Mouse (Mus musculus) left cerebral cortex, adult 2 months (tissue): Measurements from ENCODE around the gene Sox12. TPM values are rescaled to one million over a fixed set of nuclear protein-coding genes. Genes with fewer than 3 reads are reported as not detected.
"Not testable (repeated sequence)": the region's sequence is repeated elsewhere in the genome, so short reads cannot be mapped to it uniquely, and the experiment has no call there.

Experiments used
- DNase-seq, 2 experiments: peaks; one replicate each; pipeline ENCODE4 v3.0.0; 2021 to 2022; ENCODE audit warnings: low spot score in 2 of 2, mixed read lengths in 1 of 2; ENCODE audit errors: extremely low spot score in 1 of 2
- H3K27ac ChIP-seq: fragments of 200-600 bp; 2 replicates; pipeline ENCODE4 v1.8.1; 2022
- H3K4me3 ChIP-seq: fragments of 200-600 bp; 2 replicates; pipeline ENCODE4 v1.8.1; 2022
- CTCF ChIP-seq: fragments of 200-600 bp; IDR thresholded peaks from 2 replicates; pipeline ENCODE4 v1.8.1; 2022; ENCODE audit warnings: antibody characterized with exemption, mild to moderate bottlenecking, moderate library complexity
- intact Hi-C: fragments of 180-260 bp; cut with DNase I; formaldehyde crosslinking; loops from one replicate; pipeline ENCODE4 v1.15.1; 2025
- long read RNA-seq, 2 experiments: library from polyadenylated mRNA; stranded (forward); transcript quantifications; one replicate each; pipeline ENCODE4 v2.0.0; 2021; ENCODE audit warnings: borderline mapping rate in 2 of 2
- total RNA-seq, 2 experiments: library from RNA; stranded (reverse); gene quantifications; 2 replicates each; pipeline ENCODE4 v1.2.3; 2021

The Sox12 gene
- total RNA-seq = 10 to 100 TPM; 12.8 to 15.7 TPM
- long read RNA-seq, experiment 1, full-length matches to known transcripts = 31 of 31 reads
- long read RNA-seq, experiment 1, partial matches to known transcripts = 0 of 31 reads
- long read RNA-seq, experiment 1, other reads (novel, unspliced or antisense) = 0 of 31 reads
- long read RNA-seq, experiment 2, full-length matches to known transcripts = 20 of 20 reads
- long read RNA-seq, experiment 2, partial matches to known transcripts = 0 of 20 reads
- long read RNA-seq, experiment 2, other reads (novel, unspliced or antisense) = 0 of 20 reads

DNA sequence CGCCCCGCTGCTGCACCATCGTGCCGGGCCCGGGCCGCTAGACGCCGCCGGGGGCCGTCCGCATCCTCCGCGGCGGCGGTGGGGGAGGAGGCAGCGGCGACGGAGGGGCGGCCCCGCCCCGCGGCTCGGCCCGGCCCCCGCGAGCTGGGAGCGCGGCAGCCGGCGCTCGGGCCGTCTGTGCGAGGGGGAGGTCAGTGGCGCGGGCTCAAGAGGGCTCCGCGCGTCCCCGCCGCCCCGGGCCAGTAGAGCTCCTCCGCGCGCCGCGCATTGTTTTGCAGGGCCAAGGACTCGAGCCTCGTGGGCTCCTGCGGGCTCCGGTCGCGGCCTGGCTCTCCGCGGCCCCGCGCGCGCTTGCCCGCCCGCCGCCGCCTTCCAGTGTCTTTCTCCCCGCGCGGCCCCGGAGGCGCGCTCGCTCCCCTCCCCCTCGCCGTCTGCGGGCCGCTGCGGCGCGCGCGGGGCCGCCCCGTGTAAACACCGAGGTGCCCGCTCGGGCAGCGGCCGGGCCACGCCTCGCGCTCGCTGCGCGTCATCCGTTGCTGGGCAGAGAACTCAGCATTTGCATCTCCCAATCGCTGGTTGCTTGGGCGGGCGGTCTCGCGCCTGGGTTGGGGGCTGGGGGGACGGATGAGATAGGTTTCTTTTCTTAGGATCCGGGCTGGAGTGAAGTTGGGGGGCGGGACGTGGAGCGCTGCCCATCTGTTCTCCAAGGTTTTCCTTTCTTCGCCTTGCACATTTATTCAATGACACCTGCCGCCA lies at the start of gene Sox12:
Gene Sox12 (minus strand): TSS at position 384 of the 756 bp plus-strand sequence.
- peak within 1 kb of the TSS; percentile 98 for H3K27ac ChIP-seq
- peak; percentile 96 to 98 for DNase-seq
- intact Hi-C loops = loop anchor here (1.0 to 5.0 kb wide), 3 partner anchors 13 to 274 kb away; no protein-coding TSS in a partner anchor
- TF ChIP-seq CTCF = no peak
- peak within 1 kb of the TSS; percentile 92 for H3K4me3 ChIP-seq

DNA sequence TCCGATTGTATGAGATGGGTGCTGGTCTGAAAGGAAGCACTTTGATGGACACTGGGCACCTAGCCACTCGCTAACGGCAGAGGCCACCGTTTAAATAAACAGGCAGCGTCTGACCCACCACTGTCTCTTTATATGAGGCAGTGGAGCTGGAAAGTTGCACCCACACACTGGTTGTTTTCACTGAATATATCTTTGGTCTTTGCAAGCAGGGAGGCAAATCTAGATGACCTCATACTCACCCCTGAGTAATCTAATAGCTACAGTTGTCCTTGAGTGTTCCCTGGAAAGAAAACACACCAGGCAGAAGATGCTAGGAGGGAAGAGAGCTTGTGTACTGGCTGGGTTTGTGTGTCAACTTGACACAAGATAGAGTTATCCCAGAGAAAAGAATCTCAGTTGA lies 49.6 kb upstream of the Sox12 start:
- H3K27ac ChIP-seq = no peak overlapping the region
- no peak for DNase-seq
- no peak overlapping the region for H3K4me3 ChIP-seq
- TF ChIP-seq CTCF = no peak
- intact Hi-C loops = no loop called here

DNA sequence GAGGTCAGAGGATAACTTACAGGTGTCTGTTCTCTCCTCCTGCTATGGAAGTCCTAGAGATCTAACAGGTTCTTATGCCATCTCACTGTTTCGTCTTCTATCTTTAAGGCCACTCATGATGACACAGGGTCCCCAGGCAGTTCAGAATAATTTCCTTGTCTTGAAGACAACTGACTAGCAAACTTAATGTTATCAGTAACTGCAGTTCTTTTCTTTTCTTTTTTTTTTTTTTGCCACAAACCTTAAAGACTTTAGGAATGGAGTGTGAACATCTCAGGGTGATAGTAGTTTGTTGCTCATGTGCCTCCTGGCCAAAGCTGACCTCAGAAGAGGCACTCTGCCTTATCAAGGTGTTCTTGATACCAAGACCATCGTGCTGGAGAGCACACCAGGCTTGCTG lies 48.8 kb upstream of the Sox12 start:
- no peak for TF ChIP-seq CTCF
- Histone ChIP-seq H3K4me3 (no peak overlapping the region), H3K27ac (no peak overlapping the region)
- no peak for DNase-seq
- intact Hi-C loops = no loop called here

DNA sequence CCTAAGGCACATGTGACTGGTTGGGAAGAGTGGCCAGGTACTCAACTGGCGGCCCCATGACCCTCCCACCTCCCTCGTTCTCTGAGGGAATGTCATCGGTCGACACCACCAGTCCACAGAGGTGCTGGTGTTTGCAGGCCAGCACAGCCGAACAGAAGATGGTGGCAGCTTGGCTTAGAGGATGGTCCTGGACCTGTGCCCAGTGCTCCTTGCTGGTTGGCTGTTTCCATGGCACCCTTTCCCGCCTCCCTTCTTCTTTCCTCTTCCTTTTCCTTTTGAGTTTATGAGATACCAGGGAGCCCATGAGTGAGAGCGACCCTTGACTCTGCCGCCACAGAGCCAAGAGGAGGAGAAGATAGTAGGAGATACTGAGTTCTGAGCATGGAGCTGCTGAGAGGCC lies 45.4 kb upstream of the Sox12 start:
- intact Hi-C loops = no loop called here
- no peak for DNase-seq
- H3K4me3 ChIP-seq = no peak overlapping the region

DNA sequence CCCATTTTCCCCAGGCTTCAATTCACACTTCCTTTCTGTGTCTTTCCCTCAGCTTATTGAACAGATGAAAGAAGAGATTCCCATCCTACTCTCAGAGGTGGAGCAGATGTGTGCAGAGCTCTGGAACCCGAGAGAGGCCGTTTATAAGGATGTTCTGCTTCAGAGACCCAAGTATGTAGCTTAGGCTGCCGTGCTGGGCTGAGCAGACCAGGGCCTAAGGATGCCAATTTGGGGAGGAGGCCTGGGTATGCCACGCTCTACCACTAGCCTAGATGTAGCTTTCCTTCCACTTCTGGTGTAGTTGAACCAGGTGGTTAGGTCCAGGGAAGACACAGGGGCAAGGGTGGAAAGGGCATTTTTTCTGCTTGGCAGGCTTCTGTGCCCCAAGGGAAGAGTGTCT lies 44.5 kb upstream of the Sox12 start:
- TF ChIP-seq CTCF = no peak
- DNase-seq = no peak
- Histone ChIP-seq H3K4me3 (no peak overlapping the region), H3K27ac (no peak overlapping the region)
- intact Hi-C loops = no loop called here

More for the DNA sequence above, 45.4 kb upstream of the Sox12 start:
- no peak for TF ChIP-seq CTCF
- H3K27ac ChIP-seq = no peak overlapping the region

DNA sequence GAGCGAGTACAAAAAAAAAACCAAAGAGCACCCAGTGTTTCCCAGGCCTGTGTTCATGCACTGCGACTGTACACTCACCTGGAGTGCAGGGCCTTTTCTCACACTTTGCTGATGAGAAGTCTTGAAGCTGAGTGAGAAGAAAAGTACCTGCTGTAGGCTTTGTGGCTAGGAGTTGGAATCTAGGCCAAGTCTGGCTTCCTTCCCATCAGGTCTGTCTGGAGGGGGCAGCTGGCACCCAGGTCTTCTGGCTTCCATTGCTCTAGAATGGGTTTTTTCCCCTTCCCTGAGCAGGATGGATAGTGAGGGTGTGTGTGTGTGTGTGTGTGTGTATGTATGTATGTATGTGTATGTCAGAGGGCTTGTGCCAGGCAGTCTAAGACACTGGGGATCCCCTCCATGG lies 42.0 kb upstream of the Sox12 start:
- intact Hi-C loops = no loop called here
- no peak for TF ChIP-seq CTCF
- Histone ChIP-seq H3K27ac (no peak overlapping the region), H3K4me3 (no peak overlapping the region)
- DNase-seq = no peak

DNA sequence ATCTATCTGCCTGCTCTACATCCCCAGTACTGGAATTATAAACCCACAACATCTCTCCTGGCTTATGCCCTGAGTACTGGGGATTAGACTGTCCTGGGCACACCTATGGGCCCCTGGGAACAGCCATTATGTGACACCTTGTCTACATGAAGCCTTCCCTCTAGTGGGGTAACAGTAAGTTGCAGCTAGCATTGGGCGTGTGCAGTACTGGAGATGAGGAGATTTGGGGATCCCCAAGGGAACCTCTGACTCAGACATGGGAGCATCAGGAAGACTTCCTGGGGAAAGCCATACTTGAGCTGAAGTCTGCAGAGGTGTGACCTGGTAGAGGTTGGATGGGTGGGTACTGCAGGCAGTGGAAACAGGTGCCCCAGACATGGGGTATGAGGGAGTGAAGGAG lies 41.1 kb upstream of the Sox12 start:
- DNase-seq = no peak
- H3K27ac ChIP-seq = no peak overlapping the region
- intact Hi-C loops = no loop called here
- H3K4me3 ChIP-seq = no peak overlapping the region
- no peak; the same call in 1 of the 2 replicates for TF ChIP-seq CTCF

DNA sequence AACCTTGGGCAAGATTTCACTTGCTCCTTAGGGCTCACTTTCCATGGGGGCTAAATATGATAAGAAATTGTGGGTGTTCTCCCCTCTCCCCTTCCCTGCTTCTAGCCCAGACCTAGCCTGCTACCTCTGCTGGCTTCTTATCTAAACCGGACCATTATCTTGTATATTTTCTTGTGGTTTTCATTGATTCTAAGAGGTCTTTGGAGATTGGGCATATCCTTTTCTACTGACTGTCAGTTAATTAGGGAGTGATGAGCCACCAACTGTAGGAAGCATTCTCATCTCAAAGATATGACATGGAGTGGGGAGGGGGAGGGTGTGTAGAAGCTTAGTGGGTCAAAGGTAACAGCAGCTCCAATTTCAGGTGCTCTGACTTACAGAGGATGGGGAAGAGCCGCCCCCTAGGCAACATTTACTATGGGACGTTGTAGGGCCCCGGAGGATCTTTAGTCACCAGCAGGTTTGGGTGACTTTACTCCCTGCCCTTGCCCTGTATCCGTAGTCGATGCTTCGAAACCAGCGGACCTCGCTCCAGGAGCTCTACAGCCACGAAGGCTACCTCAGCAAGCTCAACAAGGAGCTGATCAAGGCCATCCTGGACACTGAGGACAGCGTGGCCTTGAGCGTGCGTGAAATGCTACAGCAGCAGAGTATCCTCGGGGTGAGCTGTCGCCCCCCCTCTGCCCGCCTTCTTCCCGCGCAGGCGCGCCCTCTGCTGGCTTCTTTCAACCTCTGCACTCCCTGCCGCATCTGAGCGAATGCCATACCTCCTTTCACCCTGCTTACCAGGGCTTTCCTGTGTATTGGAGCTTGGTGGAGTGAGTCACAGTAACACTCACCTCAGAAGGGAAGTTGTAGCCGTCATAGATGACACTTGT lies 39.4 kb upstream of the Sox12 start:
- peak; percentile 84 to 88 for DNase-seq
- Histone ChIP-seq H3K27ac (peak overlapping the region; percentile 61; the same call in 1 of the 2 replicates), H3K4me3 (peak overlapping the region; percentile 37)
- intact Hi-C loops = loop anchor here (1.0 kb wide), 1 partner anchor 45 kb away; no protein-coding TSS in a partner anchor
- TF ChIP-seq CTCF = no peak; the same call in none of the 2 replicates

DNA sequence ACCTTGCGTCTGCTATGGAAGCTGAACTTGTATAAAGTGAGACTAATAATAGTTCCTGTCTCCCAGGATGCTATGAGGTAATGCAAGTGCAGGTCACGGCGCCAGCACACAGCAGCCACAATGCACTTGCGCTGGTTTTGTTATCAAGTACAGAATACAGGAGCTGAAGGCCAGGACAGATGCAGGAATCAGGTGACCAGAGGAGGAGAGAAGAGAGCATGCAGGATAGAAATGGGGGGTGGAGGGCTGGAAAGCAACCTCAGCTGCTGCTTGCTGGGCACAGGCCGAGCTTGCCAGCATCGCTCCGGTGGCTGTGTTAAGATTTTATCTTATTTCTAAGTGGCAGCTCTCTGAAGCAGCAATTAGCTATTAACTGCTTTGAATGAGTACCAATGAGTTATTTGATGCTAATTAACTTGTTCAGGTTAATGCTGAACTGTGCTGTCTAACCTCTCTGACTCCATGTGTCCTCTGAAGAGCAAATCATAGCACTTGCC lies 38.6 kb upstream of the Sox12 start:
- DNase-seq = no peak
- Histone ChIP-seq H3K27ac (no peak overlapping the region), H3K4me3 (no peak overlapping the region)
- TF ChIP-seq CTCF = no peak
- intact Hi-C loops = no loop called here

DNA sequence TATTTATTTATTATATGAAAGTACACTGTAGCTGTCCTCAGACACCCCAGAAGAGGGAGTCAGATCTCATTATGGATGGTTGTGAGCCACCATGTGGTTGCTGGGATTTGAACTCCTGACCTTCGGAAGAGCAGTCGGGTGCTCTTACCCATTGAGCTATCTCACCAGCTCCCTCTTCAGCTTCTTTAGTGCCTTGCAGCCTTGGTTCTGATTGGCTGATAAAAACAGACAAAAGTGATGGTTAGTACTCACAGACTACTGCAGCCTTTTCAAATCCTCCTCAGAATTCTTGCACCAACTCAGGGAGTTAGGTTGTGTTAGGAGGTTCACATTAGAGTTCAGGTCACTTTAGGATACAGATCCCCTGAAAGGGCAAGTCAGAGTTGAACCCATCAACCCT lies 30.6 kb upstream of the Sox12 start:
- intact Hi-C loops, H3K4me3 ChIP-seq, DNase-seq, H3K27ac ChIP-seq: not testable (repeated sequence)
- TF ChIP-seq CTCF = peak; percentile 15

DNA sequence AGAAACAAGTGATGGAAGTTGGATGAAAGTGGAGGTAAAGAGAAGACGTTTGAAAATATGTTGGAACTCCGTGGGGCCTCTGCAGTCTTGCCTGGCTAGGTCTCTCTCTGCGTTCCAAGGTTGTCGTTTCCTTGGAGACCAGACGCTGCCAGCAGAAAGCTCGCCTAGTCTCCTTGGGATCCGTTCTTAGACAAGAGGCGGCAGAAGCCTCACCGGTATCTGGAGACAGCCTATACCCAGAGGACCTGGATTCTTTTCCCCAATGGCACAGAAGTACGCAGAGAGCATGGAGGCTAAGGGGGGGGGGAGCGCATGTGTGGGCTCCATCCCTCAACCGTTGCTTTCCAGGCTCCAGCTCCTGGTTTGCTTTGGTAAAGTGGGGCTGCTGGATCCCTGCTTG lies 29.6 kb upstream of the Sox12 start:
- Histone ChIP-seq H3K27ac (no peak overlapping the region), H3K4me3 (peak overlapping the region; percentile 23)
- no peak for TF ChIP-seq CTCF
- DNase-seq = peak; percentile 33 to 56
- intact Hi-C loops = no loop called here
